Mouse (Mus musculus) heart, adult 2 months (tissue): Measurements from ENCODE around the gene Wfikkn2.

ENCODE experiments used
- CTCF ChIP-seq: fragments of 200-600 bp; IDR thresholded peaks from 2 replicates; pipeline ENCODE4 v1.8.1; 2022; ENCODE audit warnings: antibody characterized with exemption, mild to moderate bottlenecking, moderate library complexity
- EP300 ChIP-seq: fragments of 200-500 bp; IDR thresholded peaks from 2 replicates; pipeline ENCODE4 v1.6.1; 2011; ENCODE audit warnings: low read depth, low read length, control low read depth; ENCODE audit not compliant: insufficient read depth
- POLR2A ChIP-seq: fragments of 200-500 bp; IDR thresholded peaks from 2 replicates; pipeline ENCODE4 v1.6.1; 2011; ENCODE audit warnings: mild to moderate bottlenecking, low read depth, low read length, control low read depth; ENCODE audit not compliant: insufficient read depth

- TF ChIP-seq POLR2A (no peak), EP300 (no peak), CTCF (no peak)
Observed at GRCm38 (mm10) chr11:94275226-94275625, 29.4 kb upstream of the Wfikkn2 start.
